Mouse (Mus musculus): ENCODE measurements at regions not wholly inside any gene's neighbourhood (a gene's known extent, or its start where the extent isn't known, plus 50 kb on each side); places are given as distances from the start of the nearest gene placed in this dataset.
A peak's percentile ranks its signal among the peaks of the same experiment; 100 is the strongest.

DNA sequence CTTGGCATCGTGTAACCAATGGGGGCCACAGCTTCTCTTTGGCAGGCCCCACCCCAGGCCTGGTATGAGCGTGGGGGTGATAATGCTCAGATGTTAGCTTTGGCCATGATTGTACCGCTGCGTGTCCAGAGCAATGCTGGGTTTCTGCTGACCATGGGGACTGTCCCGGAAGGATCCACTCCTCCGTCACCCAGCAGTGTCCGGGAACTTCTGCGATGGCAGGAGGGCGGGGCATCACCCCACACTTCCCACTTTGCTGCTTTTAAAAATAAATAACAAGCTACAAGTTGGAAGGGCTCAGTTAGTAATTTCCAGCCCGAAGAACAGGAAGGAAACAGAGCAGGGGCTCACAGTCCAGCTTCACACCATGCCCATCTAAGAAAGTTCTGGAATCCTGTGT lies 116.7 kb upstream of the Ptpn1 start:
- no peak for DNase-seq

DNA sequence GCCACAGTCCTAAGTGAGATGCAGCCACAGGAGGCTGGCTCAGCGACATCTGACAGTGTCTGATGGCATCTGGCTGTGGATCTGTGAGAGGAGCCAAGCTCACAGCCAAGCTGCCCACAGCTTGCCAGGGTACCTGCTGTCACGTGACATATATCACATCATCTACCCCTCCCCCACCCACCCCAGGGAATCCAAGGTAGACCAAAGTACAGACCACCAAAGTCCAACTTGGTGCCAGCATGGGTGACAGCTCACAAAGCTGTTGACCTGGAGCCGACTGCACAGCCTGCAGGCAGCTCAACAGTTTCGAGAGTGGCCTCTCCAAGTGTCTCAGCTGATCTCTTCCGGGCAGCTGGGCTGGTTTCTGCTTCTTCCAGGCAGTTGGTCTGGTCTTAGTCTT lies 119.6 kb upstream of the Tmem189 start:
- no peak for DNase-seq

DNA sequence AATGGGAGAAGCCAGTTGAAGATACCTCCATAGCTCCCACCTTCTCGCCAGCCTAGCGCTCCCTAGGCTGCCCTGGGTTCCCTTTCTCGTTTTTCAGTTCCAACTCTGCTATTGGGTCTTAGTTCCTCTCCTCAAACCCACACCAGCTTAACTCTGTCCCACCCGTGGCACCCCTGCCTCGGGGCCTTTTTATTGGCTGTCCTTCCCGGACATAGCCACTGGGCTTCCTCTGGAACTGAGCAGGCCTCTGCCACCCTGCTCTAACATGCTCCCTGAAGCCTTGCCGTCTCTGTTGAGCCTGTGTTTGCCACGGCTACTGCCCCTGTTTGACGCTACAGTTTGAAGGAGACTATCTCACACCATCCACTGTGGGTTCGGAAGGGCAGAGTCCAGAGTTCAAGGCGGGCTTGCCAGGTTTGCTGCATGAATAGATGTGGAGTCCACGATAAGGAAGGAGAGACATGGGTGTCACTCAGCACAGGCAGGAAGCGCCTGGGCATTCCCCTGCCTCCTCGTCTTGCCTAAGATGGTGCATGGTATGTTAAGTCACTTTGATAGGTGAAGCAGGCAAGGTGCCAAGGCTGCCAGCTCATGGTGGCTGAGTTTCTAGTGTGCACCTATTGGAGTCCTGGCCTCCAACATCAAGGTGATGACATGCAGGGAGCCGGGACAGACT lies 116.1 kb upstream of the Tmem189 start:
- DNase-seq, result no peak

DNA sequence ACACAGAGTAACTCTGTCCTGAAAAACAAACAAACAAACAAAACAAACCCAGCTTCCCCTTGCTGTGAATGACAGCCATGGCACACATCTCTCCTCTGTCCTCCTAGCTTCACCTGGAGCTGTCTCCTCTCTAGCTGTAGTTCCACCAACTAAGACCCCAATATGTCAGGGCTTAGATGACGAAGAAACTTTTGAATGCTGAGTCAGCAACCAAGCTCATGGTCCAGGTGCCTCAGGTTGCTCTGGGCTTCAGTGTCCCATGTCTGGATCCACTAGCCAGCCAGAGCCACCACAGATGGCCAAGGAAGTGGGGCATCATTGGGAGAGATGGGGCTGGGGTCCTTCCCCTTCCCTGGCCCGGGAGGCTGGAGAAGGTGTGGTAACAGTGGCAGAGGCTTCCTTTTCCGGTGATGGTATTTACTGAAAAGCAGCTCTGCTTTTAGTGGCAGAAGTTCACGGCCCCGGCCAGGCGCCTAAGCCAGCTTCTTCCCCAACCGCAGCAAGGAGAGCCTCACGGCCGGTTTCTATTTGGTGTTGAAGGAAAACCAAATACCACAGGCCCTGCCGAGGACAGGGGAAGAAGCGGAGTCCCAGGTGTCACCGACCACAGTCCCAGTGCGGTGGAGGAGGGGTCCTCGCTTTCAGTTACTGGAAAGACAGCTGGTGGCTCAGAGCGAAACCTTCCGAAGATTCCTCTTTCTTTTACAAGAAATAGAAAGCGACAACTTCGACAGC lies 115.0 kb upstream of the Tmem189 start:
- no peak for DNase-seq

DNA sequence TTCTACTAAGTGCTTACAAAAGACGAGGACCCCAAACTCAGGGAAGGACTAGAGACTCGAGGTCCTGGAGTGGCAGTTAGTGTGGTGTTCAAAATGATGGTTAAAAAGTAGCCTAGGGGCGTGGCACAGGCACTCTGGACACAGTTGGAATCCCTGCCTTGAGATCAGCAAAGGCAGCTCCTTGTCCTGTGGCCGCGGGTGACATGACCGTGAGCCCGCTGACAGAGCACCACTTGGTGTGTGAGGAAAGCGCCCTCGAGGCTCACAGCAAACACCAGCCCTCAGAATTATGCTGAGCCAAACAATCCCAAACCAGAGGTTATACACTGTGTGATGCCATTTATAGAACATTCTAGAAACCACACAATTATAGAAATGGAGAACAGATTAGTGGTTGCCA lies 112.9 kb upstream of the Tmem189 start:
- DNase-seq, result no peak

DNA sequence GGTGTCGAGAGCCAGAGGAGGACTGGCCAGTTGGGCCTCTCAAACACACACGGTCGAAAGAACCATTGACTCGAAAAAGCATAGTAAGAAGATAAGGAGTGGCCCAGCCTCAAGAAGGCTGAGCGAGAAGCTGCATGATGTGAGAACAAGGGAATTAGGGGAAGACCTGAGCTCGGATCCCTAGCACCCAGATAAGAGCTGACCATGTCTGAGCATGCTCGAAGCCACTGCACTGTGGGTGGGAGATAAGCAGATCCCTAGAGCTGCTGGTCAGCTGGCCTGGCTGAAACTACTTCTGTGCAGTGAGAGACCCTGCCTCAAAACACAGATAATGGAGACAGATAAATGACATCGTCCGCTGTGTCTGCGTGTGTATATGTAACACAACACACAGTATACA lies 111.8 kb upstream of the Tmem189 start:
- DNase-seq, result no peak

DNA sequence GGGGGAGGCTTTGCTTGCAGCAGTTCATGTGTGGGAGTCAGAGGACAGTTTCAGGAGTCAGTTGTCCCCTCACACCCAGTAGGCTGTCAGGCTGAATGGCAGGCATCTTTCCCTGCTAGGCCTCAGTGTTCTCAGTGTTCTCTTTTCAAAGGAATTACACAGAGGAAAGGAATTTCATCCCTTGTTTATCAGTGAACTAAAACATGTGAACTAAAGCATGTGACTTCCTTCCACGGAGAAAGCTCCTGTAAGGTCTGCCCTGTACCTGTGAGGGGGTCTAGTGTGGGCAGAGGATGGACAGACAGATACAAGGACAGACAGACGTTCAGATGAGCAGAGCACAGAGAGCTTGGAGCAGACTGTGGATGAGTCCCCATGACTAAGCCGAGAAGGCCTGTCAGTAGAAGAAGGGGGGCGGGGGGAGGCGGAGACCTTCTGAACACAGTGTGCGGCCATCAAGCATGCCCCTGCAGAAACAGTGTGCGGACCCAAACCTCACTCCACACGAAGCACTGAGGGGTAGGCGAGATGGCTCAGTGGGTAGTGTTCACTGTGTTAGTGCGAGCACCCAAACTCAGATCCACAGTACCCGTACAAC lies 111.1 kb upstream of the Tmem189 start:
- no peak for DNase-seq

DNA sequence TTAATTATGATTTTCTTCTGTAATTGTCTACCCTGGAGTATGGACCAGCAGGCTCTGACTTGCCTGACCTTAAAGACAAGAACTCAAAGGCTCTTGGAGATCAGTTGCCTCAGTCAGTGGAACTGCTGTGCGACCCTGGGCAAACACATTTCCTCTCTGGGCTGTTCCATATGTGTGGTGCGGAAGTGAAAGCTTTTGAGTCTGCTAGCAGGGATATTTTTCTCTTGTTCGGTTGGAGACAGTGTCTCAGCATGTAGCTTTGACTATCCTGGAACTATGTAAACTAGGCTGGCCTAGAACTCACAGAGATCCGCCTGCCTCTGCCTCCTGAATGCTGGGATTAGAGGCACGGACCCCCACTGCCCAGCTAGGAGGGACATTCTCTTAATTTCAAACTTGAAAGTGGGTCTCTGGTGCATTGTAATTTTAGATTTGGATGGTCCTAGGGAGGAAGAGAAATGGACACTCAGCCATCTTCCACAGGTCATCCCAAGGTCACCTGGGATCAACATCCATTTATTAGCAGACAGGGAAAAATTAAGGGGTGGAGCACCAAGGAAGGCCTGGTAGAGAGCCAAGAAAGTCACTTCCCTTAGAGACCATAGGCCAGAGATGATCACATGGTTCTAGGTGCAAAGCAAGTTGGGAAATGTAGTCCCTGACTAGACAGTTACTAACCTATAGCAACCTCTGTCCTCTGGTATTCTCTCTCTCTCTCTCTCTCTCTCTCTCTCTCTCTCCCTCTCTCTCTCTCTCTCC lies 110.2 kb upstream of the Tmem189 start:
- no peak for DNase-seq

DNA sequence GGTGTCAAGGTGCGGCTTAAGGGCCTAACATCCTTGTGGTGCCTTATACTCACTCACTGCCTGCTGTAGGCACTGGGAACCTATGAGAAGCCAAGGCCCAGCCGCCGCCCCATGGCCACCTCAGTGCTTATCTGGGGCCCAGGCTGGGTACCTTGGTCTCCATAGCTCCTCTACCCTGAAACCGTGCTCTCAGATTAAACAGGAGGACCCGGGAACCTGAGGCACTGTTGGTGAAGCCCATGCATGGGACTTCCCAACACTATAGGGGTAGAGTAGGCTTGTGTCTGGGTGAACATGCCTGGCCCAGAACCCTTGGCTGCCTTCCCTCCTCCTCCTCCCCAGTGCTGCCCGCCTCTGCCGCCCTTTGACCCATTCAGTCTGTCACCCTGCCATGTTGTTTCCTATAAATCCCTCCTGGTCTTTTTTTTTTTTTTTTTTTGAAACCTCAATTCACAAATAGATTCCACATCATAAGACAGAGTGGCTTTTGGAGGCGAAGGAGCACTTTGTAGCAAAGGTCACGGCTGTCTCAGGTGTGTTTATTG lies 109.4 kb upstream of the Tmem189 start:
- DNase-seq, result no peak

DNA sequence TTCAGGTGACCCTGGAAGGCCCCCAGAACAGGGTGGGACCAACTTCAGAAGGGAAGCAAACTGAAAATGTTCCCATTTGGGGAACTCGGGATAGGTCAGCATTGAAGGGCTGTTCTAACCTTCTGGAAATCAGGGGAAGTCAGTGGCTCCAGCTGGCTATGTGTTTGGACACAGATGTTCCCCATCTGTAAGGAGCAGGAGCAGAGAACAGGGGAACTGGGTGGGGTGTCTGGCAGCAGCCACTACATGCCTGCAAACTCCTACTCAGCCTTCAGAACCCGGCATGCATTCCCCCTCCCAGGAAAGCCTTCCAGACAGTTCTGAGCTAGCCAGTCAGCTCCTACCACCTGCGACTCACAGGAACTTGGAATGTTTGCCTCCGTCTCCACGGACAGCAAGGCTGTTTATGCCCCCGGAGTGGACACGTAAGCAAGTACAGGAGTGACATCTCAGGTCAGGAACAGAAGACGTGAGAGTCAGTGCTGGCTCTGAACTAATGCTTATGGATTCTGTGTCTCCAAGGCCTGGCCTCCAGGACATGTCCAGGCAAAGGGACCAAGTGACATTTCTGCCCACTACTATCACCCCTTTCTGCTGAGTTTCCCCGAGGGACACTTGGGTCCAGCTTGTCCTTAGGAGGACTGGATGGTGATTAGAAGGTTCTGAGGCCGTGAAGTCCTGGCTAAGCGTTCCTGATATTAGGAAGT lies 108.6 kb upstream of the Tmem189 start:
- no peak for DNase-seq

DNA sequence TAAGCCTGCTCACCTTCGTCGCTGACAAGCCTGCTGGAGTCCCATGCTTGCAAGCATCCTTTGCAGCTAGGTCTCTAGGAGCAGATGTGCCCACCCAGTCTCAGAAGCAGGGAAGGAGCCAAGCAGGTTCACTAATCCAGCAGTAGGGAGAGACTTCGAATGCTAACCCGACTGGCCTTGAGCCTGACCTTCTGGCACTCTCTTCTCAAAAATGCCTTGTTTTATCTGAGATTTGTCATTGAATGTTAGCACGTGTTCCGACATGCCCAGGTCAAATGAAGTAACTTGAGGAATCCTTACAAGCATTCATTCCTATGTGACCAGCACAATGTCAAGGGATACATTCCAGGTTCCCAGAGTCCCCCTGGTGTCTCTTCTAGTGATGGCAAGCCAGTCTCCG lies 105.9 kb upstream of the Tmem189 start:
- DNase-seq, result no peak

DNA sequence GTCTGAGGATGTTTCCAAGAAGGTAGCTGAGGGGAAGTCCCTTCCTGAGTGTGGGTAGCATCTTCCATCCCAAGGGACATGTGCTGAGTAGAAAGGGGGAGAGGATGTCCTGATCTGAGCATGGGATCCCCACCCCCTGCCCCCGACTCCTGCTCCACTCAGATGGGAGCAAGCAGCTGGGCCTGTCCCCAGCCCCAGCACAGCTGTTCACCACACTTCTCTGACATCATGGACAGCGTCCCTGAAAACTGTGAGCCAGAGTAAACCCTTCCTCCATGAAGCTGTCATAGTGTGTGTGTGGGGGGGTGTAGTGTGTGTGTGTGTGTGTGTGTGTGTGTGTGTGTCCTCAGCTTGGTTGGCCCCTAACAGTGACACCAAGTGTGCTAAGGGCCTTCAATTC lies 104.3 kb upstream of the Tmem189 start:
- DNase-seq, result no peak

DNA sequence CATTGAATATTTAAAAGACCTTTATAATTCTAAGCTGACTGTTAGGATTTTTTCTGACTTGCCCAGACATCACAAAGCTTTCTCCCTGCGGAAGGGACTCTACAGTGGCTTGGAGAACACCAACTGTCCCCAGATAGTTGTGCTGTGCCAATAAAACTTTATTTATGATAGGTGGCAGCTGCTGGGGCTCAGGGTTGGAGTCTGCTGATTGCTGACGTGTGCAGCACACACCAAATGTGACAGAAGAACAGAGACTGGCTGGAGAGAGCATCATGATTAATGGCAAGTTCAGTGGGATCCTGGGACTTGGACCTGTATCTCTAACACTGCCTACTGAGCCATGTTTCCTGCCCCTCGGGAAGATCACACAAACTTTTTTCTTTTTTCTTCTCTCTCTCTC lies 103.1 kb upstream of the Tmem189 start:
- DNase-seq, result no peak

DNA sequence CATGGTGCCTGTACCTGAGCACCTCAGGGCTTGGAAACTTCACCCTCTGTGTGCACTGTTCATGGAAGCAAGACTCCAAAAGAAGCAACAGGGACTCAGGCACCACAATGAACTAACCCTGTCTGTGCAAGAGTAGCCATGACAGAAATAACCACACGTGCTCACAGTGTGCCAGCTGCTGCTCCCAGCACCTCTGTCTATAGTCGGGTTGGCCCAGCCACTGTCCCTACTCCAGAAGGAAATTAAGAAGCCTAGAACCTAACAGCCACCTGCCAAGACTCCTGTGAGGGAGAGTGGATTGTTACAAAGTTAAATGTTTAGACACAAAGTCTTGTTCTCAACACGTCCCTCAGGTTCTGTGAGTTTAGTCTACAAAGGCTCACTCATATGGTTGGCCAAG lies 102.7 kb upstream of the Tmem189 start:
- DNase-seq, result no peak

DNA sequence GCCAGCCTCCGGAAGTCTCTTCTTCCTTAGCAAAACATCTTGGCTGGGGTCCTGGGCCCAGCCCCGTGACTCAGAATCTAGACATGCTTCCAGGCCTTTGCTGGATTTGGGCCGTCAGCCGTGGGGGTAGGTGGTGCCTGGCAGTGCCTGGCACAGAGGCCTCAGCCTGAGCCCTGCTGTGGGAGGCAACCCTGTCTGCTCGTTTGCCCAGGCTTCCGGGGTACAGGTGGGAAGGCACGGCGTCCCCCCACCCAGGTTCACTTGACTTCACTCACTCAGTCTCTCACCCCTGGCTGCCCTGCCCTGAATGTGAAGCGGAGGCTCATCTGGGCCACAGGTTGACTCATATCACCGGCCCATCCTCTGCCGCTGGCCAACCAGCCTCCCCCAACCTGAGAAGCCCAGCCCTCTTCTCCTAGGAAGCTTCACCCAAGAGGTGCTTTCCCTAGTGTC lies 99.9 kb upstream of the Tmem189 start:
- DNase-seq, result no peak

DNA sequence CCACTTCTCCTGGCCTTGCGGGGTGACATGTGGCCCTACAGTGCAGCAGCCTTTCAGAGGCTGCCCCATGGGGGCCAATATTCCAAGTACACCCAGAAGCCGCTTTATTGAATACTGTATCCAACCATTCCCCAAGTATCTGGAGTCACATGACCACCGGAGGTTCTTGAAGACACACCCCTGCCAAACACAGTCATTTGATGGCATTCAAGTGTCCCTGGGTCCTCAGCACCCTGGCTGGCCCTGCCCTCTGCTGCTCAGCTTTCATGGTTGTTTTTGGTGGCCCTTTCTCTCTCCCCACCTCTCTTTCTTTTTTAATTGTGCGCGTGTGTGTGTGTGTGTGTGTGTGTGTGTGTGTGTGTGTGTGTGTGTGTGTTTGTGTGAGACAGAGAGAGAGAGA lies 97.3 kb upstream of the Tmem189 start:
- no peak for DNase-seq

DNA sequence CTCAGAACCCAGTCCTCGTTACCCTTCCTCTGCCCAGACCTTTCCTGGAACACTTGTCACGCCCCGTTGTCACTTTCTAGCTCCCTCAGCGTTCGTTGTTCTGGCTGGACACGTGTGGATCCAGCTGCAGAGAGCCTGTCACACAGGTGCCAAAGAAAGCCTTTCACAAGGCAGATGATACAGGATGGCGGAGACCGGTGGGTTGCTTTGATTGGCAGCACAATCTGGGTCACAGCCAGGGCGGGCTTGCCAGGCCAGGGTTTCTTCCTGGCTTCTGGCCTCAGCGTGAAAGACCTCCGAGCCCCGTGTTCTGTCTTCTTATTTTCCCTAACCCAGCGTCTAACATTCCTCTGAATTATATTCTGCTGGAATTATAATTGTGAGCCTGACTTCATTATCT lies 94.7 kb upstream of the Tmem189 start:
- DNase-seq, result no peak

DNA sequence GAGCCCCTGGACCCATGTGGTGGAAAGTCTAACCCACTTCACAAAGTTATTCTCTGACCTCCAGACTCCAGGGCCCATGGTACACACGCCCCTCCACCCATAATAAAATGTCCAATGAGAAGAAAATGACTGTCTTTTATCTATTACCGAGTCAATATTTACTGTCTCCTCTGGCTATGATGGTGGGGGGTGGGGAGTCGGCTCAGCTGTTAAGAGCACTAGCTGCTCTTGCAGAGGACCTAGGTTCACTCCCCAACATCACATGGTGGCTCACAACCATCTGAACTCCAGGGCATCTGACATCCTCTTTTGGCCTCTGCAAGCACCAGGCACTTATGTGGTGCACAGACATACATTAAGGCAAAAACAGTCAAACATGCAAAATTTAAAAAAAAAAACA lies 93.8 kb upstream of the Tmem189 start:
- no peak for DNase-seq

DNA sequence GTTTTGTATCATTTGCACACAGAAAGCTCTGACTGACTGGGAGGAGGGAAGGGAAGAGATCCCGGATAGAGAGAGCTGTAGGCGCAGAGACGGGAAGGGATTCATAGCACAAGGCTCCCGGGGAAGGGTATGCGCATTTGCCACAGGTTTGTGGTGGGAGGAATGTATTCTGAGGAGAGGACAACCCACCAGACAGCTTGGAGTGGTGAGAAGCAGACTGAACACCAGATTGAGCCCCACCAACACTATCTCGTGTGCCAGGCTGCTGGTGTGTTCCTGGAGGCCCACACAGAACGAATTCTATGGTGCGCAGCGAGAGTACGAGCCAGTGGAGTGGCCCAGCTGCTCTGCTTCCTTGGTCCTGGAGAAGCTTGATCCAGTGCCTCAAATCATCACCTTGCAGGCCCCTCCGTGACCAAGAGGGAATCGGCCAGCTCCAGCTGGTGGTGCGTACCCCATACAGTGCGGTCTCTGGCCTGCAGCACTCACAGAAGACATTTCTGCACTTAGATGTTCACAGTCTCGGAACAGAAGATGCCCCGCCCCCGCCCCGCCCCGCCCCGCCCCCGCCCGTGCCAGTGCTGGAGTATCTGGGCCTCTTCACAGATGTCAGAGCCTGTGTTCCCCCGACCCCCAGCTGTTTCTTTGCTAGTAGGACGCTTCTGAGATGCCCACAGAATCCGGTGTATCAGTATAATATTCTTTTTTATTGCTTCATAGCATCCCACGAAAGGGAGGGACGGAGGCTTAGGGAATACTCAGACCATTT lies 92.8 kb upstream of the Tmem189 start:
- DNase-seq, result peak; percentile 49 to 52

DNA sequence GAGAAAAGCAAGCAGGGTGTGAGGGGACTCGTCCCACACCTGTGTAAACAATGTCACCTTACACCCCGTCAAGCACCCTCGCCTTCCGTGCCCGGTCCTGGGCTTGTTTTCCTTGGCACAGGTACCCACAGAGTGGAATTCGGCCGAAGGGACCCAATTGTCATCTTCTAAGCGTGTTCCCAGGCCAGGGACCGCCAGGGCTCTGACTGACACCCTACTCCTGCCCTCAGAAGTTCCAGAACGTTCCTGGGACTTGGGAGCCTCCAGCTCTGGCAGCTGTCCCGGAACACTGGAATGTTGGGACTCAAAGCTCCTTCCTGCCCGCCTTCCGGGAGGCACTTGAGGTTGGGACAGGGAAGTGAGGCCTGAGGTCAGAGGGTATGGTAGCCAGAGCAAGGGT lies 91.9 kb upstream of the Tmem189 start:
- no peak for DNase-seq

DNA sequence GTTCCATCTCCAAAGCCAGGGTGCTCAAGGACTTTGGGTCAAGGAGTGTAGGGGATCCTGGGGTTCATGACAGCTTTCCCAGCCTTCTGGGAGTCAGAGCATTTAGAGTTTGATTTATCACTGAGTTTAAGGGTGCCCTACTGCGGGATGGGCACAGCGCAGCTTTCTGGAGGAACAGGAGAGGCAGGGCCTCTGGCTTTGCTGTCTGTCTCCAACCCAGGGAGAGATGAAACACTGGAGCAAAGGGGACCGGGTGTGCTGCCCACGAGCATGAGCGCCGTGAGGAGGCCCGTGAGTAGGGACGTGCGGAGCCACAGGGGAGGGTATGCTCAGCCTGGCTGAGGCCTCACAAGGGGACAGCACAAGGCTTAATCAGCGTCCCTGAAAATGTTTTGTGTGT lies 89.1 kb upstream of the Tmem189 start:
- no peak for DNase-seq

DNA sequence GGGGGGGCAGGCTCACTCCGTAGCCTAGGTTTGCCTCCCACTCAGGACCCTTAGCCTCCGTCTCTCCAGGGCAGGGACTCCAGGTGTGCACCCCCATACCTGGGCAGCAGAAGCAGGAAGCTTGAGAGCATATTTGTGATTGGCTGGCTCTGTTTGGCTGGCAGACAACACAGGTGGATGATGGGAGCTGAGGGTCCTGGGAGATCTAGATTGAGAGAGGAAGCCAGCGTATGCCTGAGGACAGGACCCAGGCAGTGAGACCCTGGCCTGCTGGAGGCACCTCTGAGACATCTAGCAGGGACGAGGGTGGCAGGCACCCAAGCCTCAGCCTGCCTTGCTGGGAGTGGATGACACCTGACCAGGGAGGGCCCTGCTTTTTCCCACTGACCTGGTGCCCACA lies 88.6 kb upstream of the Tmem189 start:
- DNase-seq, result no peak

Data from cerebellum, postnatal 14 days (tissue).